Mouse (Mus musculus) thymus, adult 2 months (tissue): ENCODE measurements around the gene Asnsd1.

Source experiments
- CTCF ChIP-seq: fragments of 200-500 bp; IDR thresholded peaks from 2 replicates; pipeline ENCODE4 v1.5.1; 2012; ENCODE audit warnings: mild to moderate bottlenecking, control low read depth, low read length, moderate library complexity, borderline replicate concordance; ENCODE audit not compliant: control insufficient read depth, poor library complexity, insufficient read depth; ENCODE audit errors: extremely low read depth
- POLR2A ChIP-seq: fragments of 200-500 bp; IDR thresholded peaks from 2 replicates; pipeline ENCODE4 v1.6.1; 2012; ENCODE audit warnings: mild to moderate bottlenecking, low read length, control low read depth, moderate library complexity; ENCODE audit not compliant: control insufficient read depth, poor library complexity, insufficient read depth; ENCODE audit errors: extremely low read depth

DNA sequence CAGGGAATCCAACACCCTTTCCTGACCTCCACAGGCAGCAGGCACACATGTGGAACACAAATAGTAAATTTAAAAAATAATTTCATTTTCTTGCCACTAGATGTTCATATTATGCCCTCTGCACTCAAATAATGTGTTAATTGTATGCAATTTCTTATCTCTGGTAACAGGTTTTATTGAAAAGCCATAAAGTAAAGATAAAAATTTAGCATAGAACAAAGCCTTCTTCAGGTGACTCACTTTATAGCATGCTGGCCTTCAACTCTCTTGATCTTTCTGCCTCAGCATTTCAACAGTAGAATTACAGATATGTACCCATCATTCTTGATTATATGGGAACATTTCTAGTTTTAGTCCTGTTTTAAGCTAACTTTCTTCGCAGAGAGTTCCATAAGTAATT lies 28.3 kb downstream of the Asnsd1 start:
- TF ChIP-seq POLR2A (no peak), CTCF (no peak)
